Mouse (Mus musculus) MEL (cell line): Measurements from ENCODE around the gene Msgn1. TPM values are rescaled to one million over a fixed set of nuclear protein-coding genes. Genes with fewer than 3 reads are reported as not detected.

Source experiments
- DNase-seq: peaks from one replicate; pipeline ENCODE4 v3.0.0; 2011; ENCODE audit warnings: low read depth, low spot score
- H3K27ac ChIP-seq: 2 replicates; pipeline ENCODE4 v1.5.1; 2012; ENCODE audit warnings: low read depth, mild to moderate bottlenecking, control low read depth, low read length, moderate library complexity; ENCODE audit not compliant: control insufficient read depth
- H3K27me3 ChIP-seq, 2 experiments: fragments of 150-350 bp in 1 of 2; sonication (generic) in 1 of 2; 2 replicates each; pipeline ENCODE4 v1.6.1; 2012; ENCODE audit warnings: low read length in 2 of 2, mild to moderate bottlenecking in 2 of 2, improper control_type of control experiment in 1 of 2, moderate library complexity in 1 of 2; ENCODE audit not compliant: insufficient read depth in 2 of 2, control insufficient read depth in 1 of 2
- H3K36me3 ChIP-seq, 2 experiments: 2 replicates each; pipeline ENCODE4 v1.6.1; 2012 to 2014; ENCODE audit warnings: low read length in 2 of 2, improper control_type of control experiment in 1 of 2, inconsistent platforms in 1 of 2, mild to moderate bottlenecking in 1 of 2; ENCODE audit not compliant: insufficient read depth in 2 of 2, control insufficient read depth in 1 of 2
- H3K4me1 ChIP-seq, 2 experiments: fragments of 150-350 bp in 1 of 2; sonication (generic) in 1 of 2; 2 replicates each; pipeline ENCODE4 v1.6.1; 2012; ENCODE audit warnings: low read length in 2 of 2, improper control_type of control experiment in 1 of 2, mild to moderate bottlenecking in 1 of 2; ENCODE audit not compliant: insufficient read depth in 2 of 2, control insufficient read depth in 1 of 2
- H3K4me3 ChIP-seq, 2 experiments: fragments of 150-350 bp in 1 of 2; sonication (generic) in 1 of 2; 2 replicates each; pipeline ENCODE4 v1.5.1; 2012; ENCODE audit warnings: low read depth in 2 of 2, low read length in 2 of 2, mild to moderate bottlenecking in 2 of 2, moderate library complexity in 2 of 2, control low read depth in 1 of 2, improper control_type of control experiment in 1 of 2; ENCODE audit not compliant: control insufficient read depth in 1 of 2, insufficient read depth in 1 of 2
- H3K79me2 ChIP-seq: 2 replicates; pipeline ENCODE4 v1.6.1; 2012; ENCODE audit warnings: mild to moderate bottlenecking, low read length, moderate library complexity; ENCODE audit not compliant: control insufficient read depth, poor library complexity, insufficient read depth
- H3K9ac ChIP-seq: 2 replicates; pipeline ENCODE4 v1.6.1; 2012; ENCODE audit warnings: low read depth, mild to moderate bottlenecking, control low read depth, low read length, moderate library complexity; ENCODE audit not compliant: control insufficient read depth, poor library complexity, severe bottlenecking
- H3K9me3 ChIP-seq: fragments of 150-350 bp; sonication (generic); replicated peaks from 2 replicates; pipeline ENCODE4 v1.6.1; 2012; ENCODE audit warnings: mild to moderate bottlenecking, low read length, improper control_type of control experiment, moderate library complexity; ENCODE audit not compliant: insufficient read depth
- BHLHE40 ChIP-seq: IDR thresholded peaks from 2 replicates; pipeline ENCODE4 v1.6.1; 2012; ENCODE audit warnings: low read depth, mild to moderate bottlenecking, inconsistent platforms, low read length, improper control_type of control experiment, borderline replicate concordance
- CHD1 ChIP-seq: IDR thresholded peaks from 2 replicates; pipeline ENCODE4 v1.6.1; 2012; ENCODE audit warnings: low read depth, mild to moderate bottlenecking, inconsistent platforms, low read length, improper control_type of control experiment
- CTCF ChIP-seq, 3 experiments: IDR thresholded peaks in 2 of 3; conservative IDR thresholded peaks in 1 of 3; 2 replicates each; pipeline ENCODE4 v1.5.1; 2011 to 2012; ENCODE audit warnings: low read length in 3 of 3, low read depth in 2 of 3, mild to moderate bottlenecking in 2 of 3, improper control_type of control experiment in 1 of 3, inconsistent platforms in 1 of 3, mixed read lengths in 1 of 3, moderate library complexity in 1 of 3; ENCODE audit not compliant: control insufficient read depth in 1 of 3, insufficient read depth in 1 of 3, poor library complexity in 1 of 3, severe bottlenecking in 1 of 3
- E2F4 ChIP-seq: IDR thresholded peaks from 2 replicates; pipeline ENCODE4 v1.6.1; 2011; ENCODE audit warnings: low read depth, low read length, improper control_type of control experiment, borderline replicate concordance
- ELF1 ChIP-seq: IDR thresholded peaks from 2 replicates; pipeline ENCODE4 v1.6.1; 2014; ENCODE audit warnings: low read depth, mild to moderate bottlenecking, inconsistent platforms, low read length, improper control_type of control experiment, moderate library complexity
- EP300 ChIP-seq, 2 experiments: IDR thresholded peaks; 2 replicates each; pipeline ENCODE4 v1.6.1; 2011; ENCODE audit warnings: improper control_type of control experiment in 2 of 2, low read length in 2 of 2, low read depth in 1 of 2, mild to moderate bottlenecking in 1 of 2
- ETS1 ChIP-seq: IDR thresholded peaks from 2 replicates; pipeline ENCODE4 v1.6.1; 2012; ENCODE audit warnings: low read depth, mild to moderate bottlenecking, inconsistent platforms, low read length, improper control_type of control experiment, moderate library complexity
- GABPA ChIP-seq: IDR thresholded peaks from 2 replicates; pipeline ENCODE4 v1.6.1; 2012; ENCODE audit warnings: low read depth, mild to moderate bottlenecking, inconsistent platforms, low read length, improper control_type of control experiment, moderate library complexity
- GATA1 ChIP-seq: IDR thresholded peaks from 2 replicates; pipeline ENCODE4 v1.6.1; 2011; ENCODE audit warnings: low read depth, low read length, improper control_type of control experiment
- KAT2A ChIP-seq: conservative IDR thresholded peaks from 2 replicates; pipeline ENCODE4 v1.6.1; 2012; ENCODE audit warnings: low read depth, low read length, improper control_type of control experiment, inconsistent platforms
- MAFK ChIP-seq: IDR thresholded peaks from 2 replicates; pipeline ENCODE4 v1.6.1; 2011; ENCODE audit warnings: low read depth, mild to moderate bottlenecking, low read length, improper control_type of control experiment, borderline replicate concordance
- MAZ ChIP-seq: IDR thresholded peaks from 2 replicates; pipeline ENCODE4 v1.6.1; 2012; ENCODE audit warnings: low read depth, mild to moderate bottlenecking, inconsistent platforms, low read length, improper control_type of control experiment
- MXI1 ChIP-seq: IDR thresholded peaks from 2 replicates; pipeline ENCODE4 v1.6.1; 2011; ENCODE audit warnings: mild to moderate bottlenecking, low read depth, low read length, improper control_type of control experiment
- MYC ChIP-seq: IDR thresholded peaks from 2 replicates; pipeline ENCODE4 v1.6.1; 2011; ENCODE audit warnings: low read depth, mild to moderate bottlenecking, low read length, improper control_type of control experiment, moderate library complexity
- POLR2A ChIP-seq, 2 experiments: IDR thresholded peaks; 2 replicates each; pipeline ENCODE4 v1.6.1; 2011 to 2012; ENCODE audit warnings: low read length in 2 of 2, mild to moderate bottlenecking in 2 of 2, control low read depth in 1 of 2, improper control_type of control experiment in 1 of 2, low read depth in 1 of 2, moderate library complexity in 1 of 2; ENCODE audit not compliant: control insufficient read depth in 1 of 2, insufficient read depth in 1 of 2, poor library complexity in 1 of 2
- POLR2AphosphoS2 ChIP-seq: IDR thresholded peaks from 2 replicates; pipeline ENCODE4 v1.6.1; 2011; ENCODE audit warnings: low read length, improper control_type of control experiment
- RCOR1 ChIP-seq: IDR thresholded peaks from 2 replicates; pipeline ENCODE4 v1.6.1; 2012; ENCODE audit warnings: low read depth, mild to moderate bottlenecking, inconsistent platforms, low read length, improper control_type of control experiment
- SIN3A ChIP-seq: IDR thresholded peaks from 2 replicates; pipeline ENCODE4 v1.6.1; 2012; ENCODE audit warnings: low read length, improper control_type of control experiment, inconsistent platforms
- SMC3 ChIP-seq: IDR thresholded peaks from 2 replicates; pipeline ENCODE4 v1.6.1; 2011; ENCODE audit warnings: low read depth, low read length, improper control_type of control experiment
- TBP ChIP-seq: IDR thresholded peaks from 2 replicates; pipeline ENCODE4 v1.8.0; 2011; ENCODE audit warnings: low read depth, low read length, improper control_type of control experiment
- UBTF ChIP-seq: IDR thresholded peaks from 2 replicates; pipeline ENCODE4 v1.6.1; 2012; ENCODE audit warnings: low read depth, mild to moderate bottlenecking, inconsistent platforms, low read length, improper control_type of control experiment, moderate library complexity, borderline replicate concordance; ENCODE audit not compliant: insufficient read depth
- ZKSCAN1 ChIP-seq: IDR thresholded peaks from 2 replicates; pipeline ENCODE4 v1.6.1; 2012; ENCODE audit warnings: low read depth, mild to moderate bottlenecking, inconsistent platforms, low read length, improper control_type of control experiment, moderate library complexity
- ZMIZ1 ChIP-seq: IDR thresholded peaks from 2 replicates; pipeline ENCODE4 v1.6.1; 2012; ENCODE audit warnings: low read depth, mild to moderate bottlenecking, inconsistent platforms, low read length, improper control_type of control experiment, moderate library complexity
- polyA plus RNA-seq, 2 experiments: library from polyadenylated mRNA; stranded (reverse) in 1 of 2; unstranded in 1 of 2; fragments of >175 nt in 1 of 2; fragments of >200 nt in 1 of 2; gene quantifications; 2 replicates each; pipeline versions ENCODE4 v1.2.1 to v1.2.4; 2012; ENCODE audit warnings: low replicate concordance in 2 of 2, low read depth in 1 of 2; ENCODE audit not compliant: insufficient read length in 2 of 2, insufficient read depth in 1 of 2, missing spikeins in 1 of 2
- total RNA-seq: library from RNA; depleted of rRNA; stranded (reverse); fragments of 300-350 nt; gene quantifications from 2 replicates; pipeline ENCODE4 v1.2.3, GENCODE M21; 2012

Msgn1 gene
- total and polyA plus RNA-seq, 3 experiments, result not detected

DNA sequence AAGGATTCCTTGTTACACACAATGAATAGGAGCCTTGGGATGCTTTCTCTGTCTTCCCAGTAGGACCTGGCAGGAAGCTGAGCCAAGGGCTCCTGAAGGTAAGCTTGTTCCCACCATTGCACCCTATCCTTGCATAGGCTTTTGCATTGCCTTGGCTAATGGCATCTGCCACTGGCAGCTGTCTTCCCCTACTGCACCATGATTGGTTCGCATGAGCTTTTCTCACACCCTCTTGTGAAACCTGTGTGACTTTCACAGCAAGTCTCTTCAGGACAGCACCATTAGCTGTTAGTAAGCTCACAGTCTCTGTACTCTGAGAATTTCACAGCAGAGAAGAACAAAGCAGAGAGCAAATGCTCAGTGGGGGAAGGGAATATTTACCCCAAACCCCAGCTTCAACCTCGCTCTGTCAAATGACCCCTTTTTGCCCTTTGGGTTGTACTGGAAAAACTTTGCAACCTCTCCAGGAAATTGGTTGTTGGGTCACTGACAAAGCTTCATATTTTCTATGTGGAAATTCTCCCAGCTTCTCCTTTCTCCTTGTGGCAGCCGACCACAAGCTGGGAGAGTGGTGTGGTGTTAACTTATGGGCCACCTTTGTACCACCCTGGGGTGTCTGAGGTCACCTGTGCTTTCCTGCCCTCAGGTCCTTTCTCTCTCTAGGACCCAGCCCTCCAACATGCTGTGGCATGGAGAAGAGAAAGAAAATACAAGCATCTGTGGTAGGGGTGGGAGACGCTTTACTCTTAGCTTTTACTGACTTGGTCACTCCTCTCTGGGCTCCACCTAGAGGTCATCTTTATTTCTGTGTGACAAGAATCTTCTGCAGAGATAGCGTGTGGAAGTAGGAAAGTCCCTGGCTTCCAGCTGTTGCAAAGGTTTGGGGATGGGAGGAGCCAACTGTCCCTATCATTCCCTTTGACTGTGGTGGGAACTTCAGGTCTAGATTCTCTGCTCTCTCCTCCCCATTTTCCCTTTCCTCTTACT, 31.1 kb downstream of the Msgn1 start:
- Histone ChIP-seq H3K9ac (no peak overlapping the region), H3K4me1 (no peaks in the 10 kb centered on the region), H3K4me3 (no peak overlapping the region), H3K79me2 (no peaks in the 10 kb centered on the region), H3K27me3 (no peaks in the 10 kb centered on the region), H3K27ac (no peak overlapping the region), H3K36me3 (no peaks in the 10 kb centered on the region), H3K9me3 (no peaks in the 10 kb centered on the region)
- TF ChIP-seq RCOR1 (no peak), GABPA (no peak), SMC3 (no peak), POLR2A (IDR thresholded peaks at IDR 0.05; ENCODE audit: control insufficient read depth in 1 of 2, insufficient read depth in 1 of 2, low read depth in 1 of 2, low read length in 2 of 2, poor library complexity in 1 of 2) (no peak), ZMIZ1 (no peak), EP300 (IDR thresholded peaks at IDR 0.05; ENCODE audit: low read depth in 1 of 2, low read length in 2 of 2) (no peak)
- no peak for DNase-seq

DNA sequence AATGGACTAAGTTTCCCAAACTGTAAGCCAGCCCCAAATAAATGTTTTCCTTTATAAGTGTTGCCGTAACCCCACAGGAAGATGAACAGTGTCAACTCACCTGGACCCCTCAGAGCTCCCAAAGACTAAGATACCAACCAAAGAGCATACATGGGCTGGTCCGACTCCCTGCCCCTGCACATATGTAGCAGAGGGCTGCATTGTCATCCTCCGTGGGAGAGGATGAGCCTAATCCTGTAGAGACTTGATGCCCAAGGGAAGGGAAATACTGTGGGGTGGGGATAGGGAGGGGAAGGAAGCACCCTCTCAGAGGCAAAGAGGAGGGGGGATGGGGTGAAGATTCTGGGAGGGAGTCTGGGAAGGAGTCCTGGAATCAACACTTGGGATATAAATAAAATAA, 50.1 kb downstream of the Msgn1 start:
- no peak overlapping the region for H3K9ac ChIP-seq

More for the DNA sequence above, 50.1 kb downstream of the Msgn1 start:
- no peaks in the 10 kb centered on the region for H3K36me3 ChIP-seq
- DNase-seq, result no peak
- TF ChIP-seq UBTF (no peak), ETS1 (no peak), CHD1 (no peak), POLR2A (IDR thresholded peaks at IDR 0.05; ENCODE audit: control insufficient read depth in 1 of 2, insufficient read depth in 1 of 2, low read depth in 1 of 2, low read length in 2 of 2, poor library complexity in 1 of 2) (no peak), SIN3A (no peak), CTCF (IDR thresholded peaks at IDR 0.05 in 2 of 3, conservative IDR thresholded peaks at IDR 0.05 in 1 of 3; ENCODE audit: control insufficient read depth in 1 of 3, insufficient read depth in 1 of 3, low read depth in 2 of 3, low read length in 3 of 3, poor library complexity in 1 of 3, severe bottlenecking in 1 of 3) (no peak), POLR2AphosphoS2 (no peak), ZKSCAN1 (no peak), MAFK (no peak), GATA1 (no peak), KAT2A (no peak), E2F4 (no peak), MYC (no peak), MAZ (no peak), TBP (no peak), MXI1 (no peak), ELF1 (no peak), BHLHE40 (no peak), RCOR1 (no peak)
- TF ChIP-seq, all 39 proteins: peak for 0
- H3K27me3 ChIP-seq, result no peaks in the 10 kb centered on the region
- H3K4me3 ChIP-seq, result no peak overlapping the region
- H3K79me2 ChIP-seq, result no peaks in the 10 kb centered on the region
- no peaks in the 10 kb centered on the region for H3K9me3 ChIP-seq
- H3K4me1 ChIP-seq, result no peaks in the 10 kb centered on the region
- H3K27ac ChIP-seq, result no peak overlapping the region
